Mouse (Mus musculus) thymus, adult 2 months (tissue): Measurements from ENCODE around the gene Lonrf2.

Experiments used
- CTCF ChIP-seq: fragments of 200-500 bp; IDR thresholded peaks from 2 replicates; pipeline ENCODE4 v1.5.1; 2012; ENCODE audit warnings: mild to moderate bottlenecking, control low read depth, low read length, moderate library complexity, borderline replicate concordance; ENCODE audit not compliant: control insufficient read depth, poor library complexity, insufficient read depth; ENCODE audit errors: extremely low read depth
- POLR2A ChIP-seq: fragments of 200-500 bp; IDR thresholded peaks from 2 replicates; pipeline ENCODE4 v1.6.1; 2012; ENCODE audit warnings: mild to moderate bottlenecking, low read length, control low read depth, moderate library complexity; ENCODE audit not compliant: control insufficient read depth, poor library complexity, insufficient read depth; ENCODE audit errors: extremely low read depth

DNA sequence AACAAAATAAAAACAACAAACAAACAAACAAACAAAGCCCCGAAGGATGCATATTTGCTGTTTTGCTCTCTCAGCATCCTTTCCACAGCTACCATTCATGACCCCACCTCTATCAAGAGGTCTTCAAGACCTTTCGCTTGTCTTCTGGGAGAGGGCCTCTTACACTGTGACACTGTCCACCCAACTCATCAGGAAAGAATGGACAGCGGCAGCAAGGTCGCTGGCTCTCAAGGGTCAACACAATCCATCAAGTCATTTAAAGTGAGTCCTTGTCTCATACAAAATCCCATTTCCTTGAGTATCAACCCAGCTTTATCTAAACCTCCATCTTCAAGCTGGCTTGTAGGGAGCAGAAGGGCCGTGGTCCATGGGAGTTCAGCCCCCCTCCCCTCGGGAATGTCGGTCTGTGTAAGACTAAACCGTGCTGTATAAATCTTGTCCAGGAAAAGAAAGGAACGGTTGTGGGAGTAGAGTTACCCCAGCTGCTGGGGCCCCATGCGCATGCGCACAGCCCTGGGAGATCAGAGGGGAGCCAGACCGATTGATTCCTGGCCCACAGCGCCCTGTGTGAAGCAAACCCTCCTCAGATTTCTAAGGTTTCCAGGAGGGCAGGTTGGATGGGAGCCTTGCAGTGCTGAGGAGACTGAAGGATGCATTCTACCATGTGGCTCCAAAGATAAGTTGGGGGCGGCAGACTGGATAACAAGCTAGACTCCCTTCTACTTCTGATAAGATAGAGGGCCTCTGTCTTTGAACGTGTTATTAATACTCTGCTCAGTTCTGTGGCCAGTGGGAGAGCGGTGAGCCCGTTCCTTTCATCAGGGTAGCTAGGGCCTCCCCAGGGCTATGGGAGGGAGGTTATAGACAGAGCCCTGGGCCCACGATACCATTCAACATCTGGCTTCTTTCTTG is 69.6 kb downstream of the Lonrf2 start:
- no peak for TF ChIP-seq POLR2A
- no peak for TF ChIP-seq CTCF
